Mouse (Mus musculus): ENCODE measurements around the gene Stk17b. TPM values are rescaled to one million over a fixed set of nuclear protein-coding genes. Genes with fewer than 3 reads are reported as not detected.

The Stk17b gene
- total RNA-seq (2023) = 1,056 TPM

GRCm38 (mm10) chr1:53784721-53785418 is at the start of gene Stk17b:
Gene Stk17b, minus strand, starts transcription at chr1:53785224.

GRCm38 (mm10) chr1:53706431-53707361 is 78.3 kb downstream of the Stk17b start, which contains the start of gene Dnah7a:
Gene Dnah7a, minus strand, starts transcription at chr1:53706784.

Other genes with a start within 250 kb of the Stk17b start
- 3.6 TPM for gene Dnah7a, start 78.4 kb downstream of the Stk17b start, total RNA-seq (2023)